Mouse (Mus musculus): ENCODE data around the gene Ccdc60.

DNA sequence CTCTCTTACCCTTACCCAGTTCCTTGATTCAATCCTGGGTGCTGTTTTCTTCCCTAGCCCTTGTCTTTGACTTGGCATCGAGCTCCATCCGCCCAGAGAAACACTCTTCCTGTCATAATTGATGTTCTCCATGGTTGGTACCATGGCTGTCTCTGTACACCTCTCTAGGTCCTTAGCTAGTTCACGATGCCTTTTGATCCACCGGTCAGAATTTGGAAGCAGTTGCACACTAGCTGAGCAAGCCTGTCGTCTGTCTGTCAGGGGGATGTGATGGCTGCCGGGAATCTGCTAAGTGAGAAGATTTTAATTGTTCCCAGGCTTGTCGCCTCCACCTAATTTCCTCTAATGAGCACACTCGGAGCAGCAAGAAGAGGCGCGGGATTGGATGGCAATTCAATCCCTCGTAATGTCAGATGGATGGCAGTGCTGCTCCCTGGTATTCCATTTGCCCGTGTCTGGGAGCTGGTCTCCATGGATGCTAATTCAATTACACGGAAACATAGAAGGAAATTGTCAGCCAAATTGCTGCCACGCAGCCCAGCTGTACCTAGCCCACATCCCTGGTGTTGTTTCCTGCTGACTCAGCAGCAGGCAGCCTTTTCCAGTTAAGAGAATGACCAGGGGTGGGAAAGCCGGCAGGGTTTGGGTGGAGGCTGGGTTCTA is 33.7 kb upstream of the Ccdc60 start:
- TF ChIP-seq CTCF (IDR thresholded peaks at IDR 0.05; ENCODE audit: low read depth) (no peak), EP300 (IDR thresholded peaks at IDR 0.05; ENCODE audit: low read depth) (no peak)

All from heart, postnatal 0 days (tissue).